Mouse (Mus musculus): ENCODE measurements around the gene Epb41l3.

DNA sequence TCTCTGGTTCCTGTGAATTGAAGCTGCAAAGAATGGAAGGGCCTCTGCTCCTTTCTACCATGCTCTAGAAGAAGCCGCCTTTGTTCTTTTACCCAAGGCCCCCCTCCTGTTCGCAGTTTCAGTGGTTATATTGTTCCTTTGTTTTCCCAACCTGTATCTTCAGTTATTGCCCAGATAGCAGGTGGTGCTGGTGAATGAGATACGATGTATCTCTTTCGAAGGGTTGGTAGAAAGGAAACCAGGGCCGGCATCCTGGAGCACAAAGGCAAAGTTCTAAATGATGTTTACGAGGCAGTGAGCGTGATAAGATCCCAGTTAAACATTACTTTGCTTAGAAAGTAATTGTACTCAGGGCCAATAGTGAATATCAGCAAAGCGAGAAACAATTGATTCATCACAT, 27.8 kb downstream of the Epb41l3 start:
- TF ChIP-seq EP300 (IDR thresholded peaks at IDR 0.05; ENCODE audit: low read depth) (no peak), CTCF (IDR thresholded peaks at IDR 0.05; ENCODE audit: low read depth) (no peak)
